Mouse (Mus musculus) hindbrain, embryonic 14.5 days (tissue): ENCODE data around the gene Dlgap4. TPM values are rescaled to one million over a fixed set of nuclear protein-coding genes. Genes with fewer than 3 reads are reported as not detected.

Experiments
- ATAC-seq: fragments of 200-750 bp; cut with Nextera tagmentation; 2 replicates; pipeline ENCODE4 v1.8.0; 2017; ENCODE audit warnings: moderate number of reproducible peaks, mild to moderate bottlenecking, moderate TSS enrichment, moderate library complexity; ENCODE audit not compliant: low FRiP score
- DNase-seq: peaks from one replicate; pipeline ENCODE4 v3.0.0-alpha.2; 2015; ENCODE audit warnings: low spot score
- H3K27ac ChIP-seq: fragments of 300-500 bp; sonication (generic); 2 replicates; pipeline ENCODE4 v1.5.1; 2014; ENCODE audit warnings: mild to moderate bottlenecking, moderate library complexity
- H3K27me3 ChIP-seq: fragments of 300-500 bp; sonication (generic); 2 replicates; pipeline ENCODE4 v1.6.1; 2014; ENCODE audit warnings: mild to moderate bottlenecking, low read length, mixed read lengths; ENCODE audit not compliant: control insufficient read depth, insufficient read depth
- H3K36me3 ChIP-seq: fragments of 300-500 bp; sonication (generic); replicated peaks from 2 replicates; pipeline ENCODE4 v1.6.1; 2014; ENCODE audit not compliant: control insufficient read depth, insufficient read depth
- H3K4me1 ChIP-seq: fragments of 300-500 bp; sonication (generic); replicated peaks from 2 replicates; pipeline ENCODE4 v1.6.1; 2014; ENCODE audit warnings: antibody characterized with exemption, low read length, mixed read lengths; ENCODE audit not compliant: control insufficient read depth, insufficient read depth
- H3K4me2 ChIP-seq: fragments of 300-500 bp; sonication (generic); replicated peaks from 2 replicates; pipeline ENCODE4 v1.6.1; 2014; ENCODE audit warnings: mild to moderate bottlenecking, moderate library complexity
- H3K4me3 ChIP-seq: fragments of 300-500 bp; sonication (generic); replicated peaks from 2 replicates; pipeline ENCODE4 v1.5.1; 2014; ENCODE audit warnings: mild to moderate bottlenecking, low read length
- H3K9ac ChIP-seq: fragments of 300-500 bp; sonication (generic); 2 replicates; pipeline ENCODE4 v1.6.1; 2014
- H3K9me3 ChIP-seq: fragments of 300-500 bp; sonication (generic); 2 replicates; pipeline ENCODE4 v1.6.1; 2016; ENCODE audit warnings: low read length; ENCODE audit not compliant: control insufficient read depth
- WGBS: fragments of 180-500 bp; shearing (Covaris S2); extraction: QIAGEN DNeasy Blood & Tissue Kit; methylation state at CpG from one replicate; pipeline ENCODE4 v1.1.7; 2014; 5-methylcytosine and 5-hydroxymethylcytosine counted together
- polyA plus RNA-seq: library from polyadenylated mRNA; unstranded; fragments of >200 nt; fragmentation: Nextera tagmentation; extraction: Ambion mirVana; gene quantifications from 2 replicates; pipeline ENCODE4 v1.2.1, GENCODE M21; 2014

Gene Dlgap4
- polyA plus RNA-seq, 1 experiment from 2014 or later: 220 TPM

GRCm38 (mm10) chr2:156614258-156614556 is 702 bp downstream of the Dlgap4 start:
- Histone ChIP-seq H3K9me3 (no peaks in the 10 kb centered on the region), H3K27me3 (peaks cover 33% of the 10 kb centered on the region), H3K4me1 (peaks cover 22% of the 10 kb centered on the region), H3K27ac (peak overlapping the region; percentile 76), H3K9ac (peak overlapping the region; percentile 88), H3K4me2 (peak overlapping the region; percentile 92), H3K36me3 (no peaks in the 10 kb centered on the region), H3K4me3 (peak overlapping the region; percentile 94)
- peak; percentile 51 for ATAC-seq
- DNase-seq: no peak
- under 1% methylated on average over 18 of the region's 18 CpGs for WGBS

GRCm38 (mm10) chr2:156614661-156615654 is 1.5 kb downstream of the Dlgap4 start:
- Histone ChIP-seq H3K9ac (peak overlapping the region; percentile 88), H3K4me2 (peak overlapping the region; percentile 92), H3K27ac (no peak overlapping the region), H3K4me3 (peak overlapping the region; percentile 94), H3K36me3 (no peaks in the 10 kb centered on the region), H3K27me3 (peaks cover 33% of the 10 kb centered on the region), H3K9me3 (no peaks in the 10 kb centered on the region), H3K4me1 (peaks cover 22% of the 10 kb centered on the region)
- DNase-seq (no peak), ATAC-seq (peak; percentile 18; the same call in 1 of the 2 replicates)
- WGBS: 9% methylated on average over 31 of the region's 31 CpGs

GRCm38 (mm10) chr2:156616513-156616912 is 3.0 kb downstream of the Dlgap4 start:
- H3K36me3 ChIP-seq: no peaks in the 10 kb centered on the region
- no peaks in the 10 kb centered on the region for H3K9me3 ChIP-seq
- DNase-seq (no peak), ATAC-seq (no peak)
- H3K4me3 ChIP-seq: no peak overlapping the region
- peaks cover 33% of the 10 kb centered on the region for H3K27me3 ChIP-seq
- H3K27ac ChIP-seq: no peak overlapping the region
- no peak overlapping the region for H3K9ac ChIP-seq
- H3K4me1 ChIP-seq: peaks cover 22% of the 10 kb centered on the region
- WGBS: 74% methylated on average over 7 of the region's 7 CpGs
- H3K4me2 ChIP-seq: no peak overlapping the region

GRCm38 (mm10) chr2:156617536-156617935 is 4.0 kb downstream of the Dlgap4 start:
- peaks cover 27% of the 10 kb centered on the region; the same call in 1 of the 2 replicates for H3K27me3 ChIP-seq
- H3K4me2 ChIP-seq: no peak overlapping the region
- no peak overlapping the region for H3K4me3 ChIP-seq
- H3K27ac ChIP-seq: no peak overlapping the region
- ATAC-seq (no peak), DNase-seq (no peak)
- 20% methylated on average over 11 of the region's 11 CpGs for WGBS
- peaks cover 22% of the 10 kb centered on the region for H3K4me1 ChIP-seq
- H3K9me3 ChIP-seq: no peaks in the 10 kb centered on the region
- no peaks in the 10 kb centered on the region for H3K36me3 ChIP-seq
- no peak overlapping the region for H3K9ac ChIP-seq

- 84% methylated on average over 8 of the region's 8 CpGs for WGBS
These were observed 7.4 kb downstream of the Dlgap4 start for GRCm38 (mm10) chr2:156620874-156621273.

GRCm38 (mm10) chr2:156621449-156621848 is 7.9 kb downstream of the Dlgap4 start:
- no peak overlapping the region for H3K27ac ChIP-seq
- DNase-seq (no peak), ATAC-seq (peak; percentile 22; the same call in 1 of the 2 replicates)
- no peak overlapping the region for H3K4me3 ChIP-seq
- no peak overlapping the region for H3K4me2 ChIP-seq
- WGBS: 50% methylated on average over 5 of the region's 5 CpGs
- H3K4me1 ChIP-seq: peaks cover 6% of the 10 kb centered on the region; the same call in 1 of the 2 replicates
- no peaks in the 10 kb centered on the region for H3K9me3 ChIP-seq
- H3K27me3 ChIP-seq: peaks cover 9% of the 10 kb centered on the region; the same call in 1 of the 2 replicates
- no peak overlapping the region for H3K9ac ChIP-seq
- H3K36me3 ChIP-seq: no peaks in the 10 kb centered on the region

More at GRCm38 (mm10) chr2:156620874-156621273, 7.4 kb downstream of the Dlgap4 start:
- no peak for DNase-seq
- Histone ChIP-seq H3K9ac (no peak overlapping the region), H3K27ac (no peak overlapping the region), H3K36me3 (no peaks in the 10 kb centered on the region), H3K9me3 (no peaks in the 10 kb centered on the region), H3K4me2 (no peak overlapping the region), H3K27me3 (peaks cover 15% of the 10 kb centered on the region; the same call in 1 of the 2 replicates), H3K4me3 (no peak overlapping the region), H3K4me1 (peaks cover 11% of the 10 kb centered on the region; the same call in 1 of the 2 replicates)
- no peak for ATAC-seq

- Histone ChIP-seq H3K9ac (no peak overlapping the region), H3K36me3 (no peaks in the 10 kb centered on the region), H3K9me3 (no peaks in the 10 kb centered on the region), H3K27me3 (peaks cover 3% of the 10 kb centered on the region; the same call in 1 of the 2 replicates), H3K4me2 (no peak overlapping the region), H3K27ac (no peak overlapping the region), H3K4me3 (no peak overlapping the region), H3K4me1 (peaks cover 3% of the 10 kb centered on the region; the same call in 1 of the 2 replicates)
- 87% methylated on average over 6 of the region's 6 CpGs for WGBS
- no peak for ATAC-seq
- no peak for DNase-seq
These were observed 8.7 kb downstream of the Dlgap4 start for GRCm38 (mm10) chr2:156622192-156622591.

- no peak for DNase-seq
- WGBS: 92% methylated on average over 2 of the region's 2 CpGs
- Histone ChIP-seq H3K27me3 (no peaks in the 10 kb centered on the region), H3K4me3 (no peak overlapping the region), H3K4me2 (no peak overlapping the region), H3K9ac (no peak overlapping the region), H3K4me1 (no peaks in the 10 kb centered on the region; the same call in 1 of the 2 replicates), H3K9me3 (no peaks in the 10 kb centered on the region), H3K27ac (no peak overlapping the region), H3K36me3 (no peaks in the 10 kb centered on the region)
- no peak for ATAC-seq
These were observed 9.7 kb downstream of the Dlgap4 start for GRCm38 (mm10) chr2:156623246-156623645.

GRCm38 (mm10) chr2:156625307-156625706 is 11.8 kb downstream of the Dlgap4 start:
- H3K4me2 ChIP-seq: no peak overlapping the region
- no peak overlapping the region for H3K27ac ChIP-seq
- no peaks in the 10 kb centered on the region for H3K36me3 ChIP-seq
- no peaks in the 10 kb centered on the region for H3K27me3 ChIP-seq
- H3K9me3 ChIP-seq: no peaks in the 10 kb centered on the region
- H3K4me1 ChIP-seq: no peaks in the 10 kb centered on the region; the same call in 1 of the 2 replicates
- H3K9ac ChIP-seq: no peak overlapping the region
- ATAC-seq (no peak), DNase-seq (no peak)
- H3K4me3 ChIP-seq: no peak overlapping the region
- 86% methylated on average over 18 of the region's 18 CpGs for WGBS
